Mouse (Mus musculus) c-Kit-positive CD71-positive TER-119-negative erythroid progenitor cells, embryonic 14.5 days (primary cell): ENCODE data around the gene Gm29276.
"Not testable (repeated sequence)": the region's sequence is repeated elsewhere in the genome, so short reads cannot be mapped to it uniquely, and the experiment has no call there.

Experiments used
- DNase-seq: peaks from one replicate; pipeline ENCODE4 v3.0.0-alpha.2; 2013; ENCODE audit warnings: low read depth

Gm29276 gene

GRCm38 (mm10) chrY:42582150-42582549 lies at the start of gene Gm29276:
TSS of gene Gm29276 (minus strand) at chrY:42582250.
- DNase-seq = not testable (repeated sequence)
